Mouse (Mus musculus): Measurements from ENCODE around the gene Wdr24.

Gene Wdr24

DNA sequence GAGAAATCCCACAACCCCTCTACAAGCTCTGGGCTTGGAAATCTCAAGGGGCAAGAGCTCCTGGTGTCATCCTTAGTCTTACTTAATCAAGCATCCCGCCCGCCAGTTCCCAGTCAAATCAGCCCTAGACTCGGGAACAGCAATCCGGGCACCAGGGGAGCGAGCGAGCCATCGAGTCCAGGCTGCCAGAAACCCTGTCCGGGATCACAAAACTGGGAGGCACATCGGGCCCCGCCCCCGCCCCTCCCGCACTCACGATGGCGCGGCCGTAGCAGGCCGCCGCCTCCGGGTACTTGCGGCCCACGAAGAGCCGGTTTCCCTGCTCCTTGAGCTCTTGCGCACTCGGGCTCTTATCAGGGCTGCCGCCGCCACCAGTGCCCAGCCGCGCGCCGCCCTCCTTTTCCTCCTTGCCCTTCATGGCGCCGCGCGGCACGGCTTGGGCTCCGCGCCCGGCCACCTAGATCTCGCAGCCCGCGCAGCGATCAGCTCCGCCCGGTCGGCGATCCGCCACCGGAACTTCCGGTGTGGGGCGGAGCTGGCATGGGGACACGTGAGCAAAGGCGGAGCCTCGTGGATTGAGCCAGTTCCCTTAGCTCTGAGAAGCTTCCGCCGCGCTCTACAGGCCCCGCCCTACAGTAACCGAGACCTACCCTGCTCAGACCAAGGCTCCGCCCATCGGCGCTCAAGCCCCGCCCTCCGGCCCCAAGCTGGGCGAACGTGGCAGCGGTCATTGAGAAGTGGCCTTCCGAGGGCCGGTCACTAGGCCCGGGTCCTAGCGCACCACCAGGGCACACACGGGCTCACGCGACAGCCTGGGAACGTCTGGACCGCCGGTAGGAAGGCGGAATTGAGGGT, 9.2 kb downstream of the Wdr24 start:
- DNase-seq: peak; percentile 96

DNA sequence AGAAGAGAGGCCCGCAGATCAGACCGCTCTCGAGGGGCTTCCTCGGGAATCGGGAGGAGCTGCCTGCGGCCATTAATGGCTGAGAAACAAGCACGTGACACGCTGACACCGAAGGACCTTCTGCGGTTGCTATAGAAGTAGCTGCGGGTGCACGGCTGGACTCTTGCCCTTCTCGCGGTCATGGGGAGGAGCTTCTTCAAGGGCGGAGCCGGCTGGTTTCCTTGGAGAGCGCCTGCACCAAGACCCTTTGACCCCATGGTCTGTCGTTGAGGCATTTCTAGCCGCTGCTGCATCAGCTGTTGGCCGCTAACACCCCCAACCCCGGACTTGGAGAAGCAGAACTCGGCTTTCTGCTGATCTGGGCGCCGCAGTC, 9.8 kb downstream of the Wdr24 start, which contains the start of gene Stub1:
TSS of gene Stub1 (minus strand) at position 114 of the 373 bp plus-strand sequence.
- peak; percentile 78 for DNase-seq

GRCm38 (mm10) chr17:25833961-25834594, 10.7 kb downstream of the Wdr24 start:
- DNase-seq: no peak

DNA sequence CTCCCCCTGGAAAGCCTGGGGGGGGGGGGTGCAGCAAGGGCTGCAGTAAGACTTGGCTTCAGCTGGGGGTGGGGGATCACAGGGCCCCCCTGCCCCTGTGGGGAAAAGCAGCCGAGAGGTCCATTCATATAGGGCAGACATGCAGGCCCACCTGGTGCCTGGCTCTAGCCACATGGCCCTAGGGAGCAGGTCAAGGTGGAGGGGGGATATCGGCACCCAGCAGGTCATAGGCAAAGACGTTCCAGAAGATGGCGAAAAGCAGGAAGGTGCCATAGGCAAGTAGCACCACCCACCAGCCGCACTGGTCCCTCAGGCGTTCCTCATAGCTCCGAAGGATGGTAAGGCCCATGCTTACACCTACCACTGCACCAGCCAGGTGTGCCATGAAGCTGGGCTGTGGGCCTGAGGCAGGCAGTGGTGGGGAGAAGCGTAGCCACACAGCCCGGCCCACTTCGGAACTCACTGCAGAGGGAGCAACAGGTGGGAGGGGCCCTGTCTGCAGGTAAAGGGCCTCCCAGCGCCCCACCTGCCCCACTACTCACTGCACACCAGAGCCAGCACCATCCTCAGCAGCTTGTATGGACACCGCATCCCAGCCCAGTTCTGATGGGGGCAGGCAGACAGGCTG, 11.3 kb downstream of the Wdr24 start:
- DNase-seq: no peak

DNA sequence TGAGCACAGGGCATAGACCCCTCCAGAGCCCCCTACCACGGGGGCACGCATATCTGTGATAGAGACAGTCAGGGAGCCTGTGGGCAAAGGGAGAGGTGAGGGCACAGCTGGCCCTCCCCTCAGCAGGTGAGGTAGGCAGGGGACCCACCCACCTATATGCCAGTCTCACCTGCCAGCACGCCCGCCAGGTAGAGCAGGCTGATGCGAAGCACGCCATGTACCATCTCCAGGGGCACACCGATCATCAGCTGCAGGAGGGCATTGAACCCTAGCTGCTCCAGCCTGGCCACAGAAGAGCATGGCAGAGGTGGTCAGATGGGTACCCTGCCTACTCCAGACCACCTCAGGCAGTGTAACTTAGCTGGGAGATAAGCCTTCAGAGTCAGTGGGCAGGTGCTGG, 11.9 kb downstream of the Wdr24 start:
- no peak for DNase-seq

DNA sequence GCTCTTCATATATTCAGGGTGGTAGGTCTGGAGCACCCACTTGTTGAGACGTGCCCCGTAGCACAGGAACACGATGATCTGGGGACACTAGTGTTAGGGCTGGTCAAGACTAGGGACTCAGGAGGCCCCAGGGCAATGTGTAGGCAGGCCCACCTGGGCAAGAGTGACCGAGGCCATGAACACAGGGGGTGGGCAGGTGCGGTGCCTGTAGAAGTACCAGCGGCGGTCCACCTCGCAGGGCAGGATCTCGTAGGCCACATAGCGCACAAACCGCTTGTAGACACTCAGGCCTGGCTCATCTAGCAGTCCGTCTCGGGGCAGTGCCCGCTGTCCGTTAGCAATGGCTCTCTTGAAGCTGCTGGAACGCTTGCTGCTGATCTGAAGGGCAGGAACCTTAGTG, 12.4 kb downstream of the Wdr24 start:
- no peak for DNase-seq

GRCm38 (mm10) chr17:25836397-25837075, 13.1 kb downstream of the Wdr24 start:
- DNase-seq: no peak

DNA sequence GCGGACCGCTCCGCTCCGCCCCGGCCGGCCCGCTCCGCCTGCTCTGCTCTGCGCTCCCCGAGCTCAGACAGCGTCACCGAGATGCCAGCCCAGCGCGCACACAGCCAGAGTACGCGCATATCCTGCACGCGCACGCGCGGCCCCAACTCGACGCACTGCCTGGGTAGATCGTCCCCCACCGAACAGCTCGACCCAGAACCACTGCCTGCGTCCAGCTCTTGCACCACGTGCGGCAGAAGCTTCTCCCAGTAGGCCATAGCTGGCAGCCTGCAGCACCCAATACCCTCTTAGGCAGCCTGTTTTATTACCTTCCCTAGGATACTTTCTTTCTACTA, 13.6 kb downstream of the Wdr24 start, which contains the start of gene Rhbdl1:
TSS of gene Rhbdl1 (minus strand) at position 220 of the 335 bp plus-strand sequence.
- DNase-seq: peak; percentile 89

- no peak for DNase-seq
Observed at GRCm38 (mm10) chr17:25837533-25837932, 14.1 kb downstream of the Wdr24 start.

- no peak for DNase-seq
Observed at GRCm38 (mm10) chr17:25838904-25839303, 15.5 kb downstream of the Wdr24 start.

GRCm38 (mm10) chr17:25839455-25840235, 16.2 kb downstream of the Wdr24 start:
- DNase-seq: no peak

GRCm38 (mm10) chr17:25840519-25840918, 17.1 kb downstream of the Wdr24 start:
- no peak for DNase-seq

GRCm38 (mm10) chr17:25841117-25841880, 17.9 kb downstream of the Wdr24 start, which contains the start of gene Gm20683:
Gm20683 (minus strand) TSS chr17:25841763.
- no peak for DNase-seq

- no peak for DNase-seq
Observed at GRCm38 (mm10) chr17:25842509-25842908, 19.1 kb downstream of the Wdr24 start.

DNA sequence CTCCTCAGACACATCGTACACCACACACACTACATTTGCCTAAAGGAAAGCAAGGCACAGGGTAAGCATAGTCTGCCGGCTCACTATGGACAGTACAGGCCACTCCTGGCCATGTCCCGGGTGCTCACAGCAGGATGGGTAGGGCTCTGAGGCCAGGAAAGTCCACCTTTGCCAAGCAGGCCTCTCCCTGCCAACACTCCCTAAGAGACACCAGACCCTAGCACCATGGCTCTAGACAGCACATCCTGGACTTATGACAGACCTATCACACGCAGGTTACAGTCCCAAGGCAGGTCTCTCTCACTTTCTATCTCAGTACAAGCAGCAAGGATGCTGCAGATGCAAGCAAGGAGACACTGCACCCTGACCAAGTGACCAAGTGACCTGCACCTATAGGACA, 19.7 kb downstream of the Wdr24 start:
- no peak for DNase-seq

- DNase-seq: no peak
Observed at GRCm38 (mm10) chr17:25843636-25844395, 20.4 kb downstream of the Wdr24 start.

- peak; percentile 91 for DNase-seq
Observed at GRCm38 (mm10) chr17:25844396-25844901, 21.0 kb downstream of the Wdr24 start, which contains the start of gene Rhot2. Rhot2 (minus strand) TSS chr17:25844851.

- DNase-seq: no peak
Observed at GRCm38 (mm10) chr17:25860229-25860628, 36.8 kb downstream of the Wdr24 start.

DNA sequence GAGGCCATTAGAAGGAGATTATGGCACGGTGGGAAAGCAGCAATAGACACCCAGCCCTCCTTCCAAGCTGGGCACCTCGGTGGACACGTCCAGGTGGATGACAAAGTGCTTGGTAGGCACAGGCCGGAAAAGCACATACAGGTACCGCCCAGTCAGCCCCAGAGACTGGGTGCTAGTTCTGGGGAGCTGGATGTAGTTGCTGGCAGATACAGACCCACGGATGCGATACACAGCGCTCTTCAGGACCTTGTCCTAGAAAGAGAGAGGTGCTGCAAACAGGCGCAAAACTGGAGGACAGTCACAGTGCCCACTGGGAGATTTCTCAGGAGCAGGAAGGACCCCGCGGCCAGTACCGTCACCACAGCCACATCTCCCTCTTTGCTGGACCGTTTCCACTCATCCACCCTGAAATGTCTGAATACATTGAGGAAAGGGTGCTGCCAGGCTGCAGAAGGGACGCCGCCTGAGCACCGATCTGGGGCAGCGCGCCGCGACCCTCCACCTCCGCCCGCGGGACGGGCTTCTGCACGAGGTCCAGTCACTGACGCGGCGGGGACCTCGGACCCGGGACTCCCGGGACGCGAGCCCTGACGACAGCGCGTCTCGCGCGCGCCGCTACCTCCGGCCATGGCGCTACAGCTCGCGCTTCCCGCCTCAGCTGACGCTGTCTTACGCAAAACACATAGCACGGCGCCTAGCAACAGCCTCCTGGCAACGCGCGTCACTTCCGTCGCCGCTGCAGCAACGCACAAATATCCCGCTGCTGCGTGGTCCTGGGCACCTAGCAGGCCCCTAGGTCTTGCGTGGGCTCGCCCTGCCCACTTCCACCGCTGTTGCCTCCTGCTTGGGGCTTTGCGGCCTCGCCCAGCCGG, 37.6 kb downstream of the Wdr24 start, which contains the start of gene Wdr90:
TSS of gene Wdr90 (minus strand) at position 670 of the 872 bp plus-strand sequence.
- peak; percentile 87 for DNase-seq

All from right cerebral cortex, postnatal 4 days (tissue).